Mouse (Mus musculus): ENCODE measurements around the gene Wars2. TPM values are rescaled to one million over a fixed set of nuclear protein-coding genes. Genes with fewer than 3 reads are reported as not detected.

The Wars2 gene
- total RNA-seq, 2 experiments from 2014 or later: 4.9 to 5.6 TPM

- intact Hi-C loops (cut with DNase I; ENCODE audit: low total_unique reads): no loop called here
- no peak for DNase-seq
These were observed 101.6 kb downstream of the Wars2 start for GRCm38 (mm10) chr3:99242481-99242880.

GRCm38 (mm10) chr3:99245341-99245740 is 104.5 kb downstream of the Wars2 start:
- intact Hi-C loops (cut with DNase I; ENCODE audit: low total_unique reads): no loop called here
- no peak for DNase-seq

- intact Hi-C loops (cut with DNase I; ENCODE audit: low total_unique reads): no loop called here
- DNase-seq: no peak
These were observed 105.8 kb downstream of the Wars2 start for GRCm38 (mm10) chr3:99246629-99247028.

GRCm38 (mm10) chr3:99247586-99247985 is 106.7 kb downstream of the Wars2 start:
- peak; percentile 54 for DNase-seq
- intact Hi-C loops (cut with DNase I; ENCODE audit: low total_unique reads): no loop called here

GRCm38 (mm10) chr3:99247996-99248801 is 107.3 kb downstream of the Wars2 start:
- DNase-seq: no peak
- intact Hi-C loops (cut with DNase I; ENCODE audit: low total_unique reads): no loop called here

- DNase-seq: no peak
- intact Hi-C loops (cut with DNase I; ENCODE audit: low total_unique reads): no loop called here
These were observed 108.1 kb downstream of the Wars2 start for GRCm38 (mm10) chr3:99248831-99249550.

- no peak for DNase-seq
- intact Hi-C loops (cut with DNase I; ENCODE audit: low total_unique reads): no loop called here
These were observed 108.6 kb downstream of the Wars2 start for GRCm38 (mm10) chr3:99249551-99249870.

- intact Hi-C loops (cut with DNase I; ENCODE audit: low total_unique reads): no loop called here
- no peak for DNase-seq
These were observed 109.0 kb downstream of the Wars2 start for GRCm38 (mm10) chr3:99249906-99250305.

- intact Hi-C loops (cut with DNase I; ENCODE audit: low total_unique reads): no loop called here
- DNase-seq: no peak
These were observed 110.7 kb downstream of the Wars2 start for GRCm38 (mm10) chr3:99251271-99252165.

- DNase-seq: no peak
- intact Hi-C loops (cut with DNase I; ENCODE audit: low total_unique reads): no loop called here
These were observed 111.7 kb downstream of the Wars2 start for GRCm38 (mm10) chr3:99252461-99253091.

GRCm38 (mm10) chr3:99253092-99253488 is 112.2 kb downstream of the Wars2 start:
- peak; percentile 85 for DNase-seq
- intact Hi-C loops (cut with DNase I; ENCODE audit: low total_unique reads): no loop called here

GRCm38 (mm10) chr3:99253497-99254451 is 112.9 kb downstream of the Wars2 start:
- DNase-seq: peak; percentile 88
- intact Hi-C loops (cut with DNase I; ENCODE audit: low total_unique reads): no loop called here

- intact Hi-C loops (cut with DNase I; ENCODE audit: low total_unique reads): no loop called here
- DNase-seq: peak; percentile 71
These were observed 113.8 kb downstream of the Wars2 start for GRCm38 (mm10) chr3:99254559-99255151.

- DNase-seq: no peak
- intact Hi-C loops (cut with DNase I; ENCODE audit: low total_unique reads): no loop called here
These were observed 114.8 kb downstream of the Wars2 start for GRCm38 (mm10) chr3:99255411-99256365.

GRCm38 (mm10) chr3:99256366-99256750 is 115.5 kb downstream of the Wars2 start:
- intact Hi-C loops (cut with DNase I; ENCODE audit: low total_unique reads): no loop called here
- no peak for DNase-seq

GRCm38 (mm10) chr3:99256766-99257165 is 115.9 kb downstream of the Wars2 start:
- intact Hi-C loops (cut with DNase I; ENCODE audit: low total_unique reads): no loop called here

More at GRCm38 (mm10) chr3:99256766-99257165, 115.9 kb downstream of the Wars2 start:
- peak; percentile 49 for DNase-seq

Data from gastrocnemius, postnatal 14 days (tissue).